Mouse (Mus musculus) embryonic facial prominence, embryonic 11.5 days (tissue): ENCODE results near the gene Nanos3. TPM values are rescaled to one million over a fixed set of nuclear protein-coding genes. Genes with fewer than 3 reads are reported as not detected.

Source experiments
- ATAC-seq: fragments of 200-750 bp; cut with Nextera tagmentation; replicated peaks from 2 replicates; pipeline ENCODE4 v1.8.0; 2017; ENCODE audit warnings: low read depth; ENCODE audit not compliant: insufficient number of reproducible peaks, low FRiP score, low TSS enrichment
- DNase-seq: peaks from one replicate; pipeline ENCODE4 v3.0.0-alpha.2; 2015; ENCODE audit warnings: low spot score
- H3K27ac ChIP-seq: fragments of 300-500 bp; sonication (generic); replicated peaks from 2 replicates; pipeline ENCODE4 v1.5.1; 2014; ENCODE audit warnings: mild to moderate bottlenecking, low read depth, low read length, control low read depth
- H3K27me3 ChIP-seq: fragments of 300-500 bp; sonication (generic); 2 replicates; pipeline ENCODE4 v1.6.1; 2014; ENCODE audit warnings: mild to moderate bottlenecking, low read length, moderate library complexity, mixed read lengths; ENCODE audit not compliant: control insufficient read depth, insufficient read depth
- H3K36me3 ChIP-seq: fragments of 300-500 bp; sonication (generic); replicated peaks from 2 replicates; pipeline ENCODE4 v1.6.1; 2014; ENCODE audit warnings: low read depth, mild to moderate bottlenecking, low read length, moderate library complexity, mixed read lengths; ENCODE audit not compliant: control insufficient read depth, insufficient read depth
- H3K4me1 ChIP-seq: fragments of 300-500 bp; sonication (generic); 2 replicates; pipeline ENCODE4 v1.6.1; 2014; ENCODE audit warnings: low read length, mixed read lengths; ENCODE audit not compliant: control insufficient read depth, insufficient read depth
- H3K4me2 ChIP-seq: fragments of 300-500 bp; sonication (generic); 2 replicates; pipeline ENCODE4 v1.6.1; 2014; ENCODE audit warnings: low read depth, mild to moderate bottlenecking, control low read depth, low read length, moderate library complexity
- H3K4me3 ChIP-seq: fragments of 300-500 bp; sonication (generic); 2 replicates; pipeline ENCODE4 v1.5.1; 2014; ENCODE audit warnings: low read depth, low read length, control low read depth
- H3K9ac ChIP-seq: fragments of 300-500 bp; sonication (generic); replicated peaks from 2 replicates; pipeline ENCODE4 v1.6.1; 2014; ENCODE audit warnings: mild to moderate bottlenecking, control low read depth, low read length
- H3K9me3 ChIP-seq: fragments of 300-500 bp; sonication (generic); replicated peaks from 2 replicates; pipeline ENCODE4 v1.6.1; 2016; ENCODE audit warnings: mild to moderate bottlenecking, low read length, inconsistent platforms, mixed read lengths; ENCODE audit not compliant: control insufficient read depth
- WGBS: fragments of 180-500 bp; shearing (Covaris S2); extraction: QIAGEN DNeasy Blood & Tissue Kit; methylation state at CpG from one replicate; pipeline ENCODE4 v1.1.7; 2014; 5-methylcytosine and 5-hydroxymethylcytosine counted together
- polyA plus RNA-seq: library from polyadenylated mRNA; unstranded; fragments of >200 nt; fragmentation: Nextera tagmentation; extraction: Ambion mirVana; gene quantifications from 2 replicates; pipeline ENCODE4 v1.2.1, GENCODE M21; 2014

The Nanos3 gene
- polyA plus RNA-seq, 1 experiment from 2014 or later: 3.9 TPM

DNA sequence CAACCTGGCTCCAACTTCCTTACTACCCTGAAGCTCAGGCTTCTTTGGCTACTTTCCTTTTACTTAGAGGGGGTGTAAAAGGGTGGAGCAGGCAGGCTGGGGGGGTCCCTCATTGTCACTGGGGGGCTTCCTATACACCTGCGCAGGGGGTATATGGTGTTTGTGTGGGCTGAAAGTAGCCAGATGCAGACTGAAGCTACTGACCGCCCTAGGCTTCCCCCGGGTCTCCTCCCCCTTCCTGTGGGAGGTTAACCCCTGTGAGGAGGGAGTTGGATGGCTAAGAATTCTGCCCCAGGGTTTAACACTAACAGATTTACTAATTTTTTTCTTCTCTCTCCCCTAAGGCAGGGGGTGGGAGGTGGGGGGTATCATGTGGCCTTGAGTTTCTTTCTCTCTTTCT, 8.5 kb downstream of the Nanos3 start:
- Histone ChIP-seq H3K9me3 (no peaks in the 10 kb centered on the region), H3K36me3 (peaks cover 22% of the 10 kb centered on the region), H3K4me3 (no peak overlapping the region), H3K4me2 (no peak overlapping the region), H3K27ac (no peak overlapping the region), H3K9ac (no peak overlapping the region), H3K4me1 (peaks cover 5% of the 10 kb centered on the region), H3K27me3 (no peaks in the 10 kb centered on the region)
- 22% methylated on average over 3 of the region's 3 CpGs for WGBS
- DNase-seq: peak; percentile 12
- no peak for ATAC-seq

DNA sequence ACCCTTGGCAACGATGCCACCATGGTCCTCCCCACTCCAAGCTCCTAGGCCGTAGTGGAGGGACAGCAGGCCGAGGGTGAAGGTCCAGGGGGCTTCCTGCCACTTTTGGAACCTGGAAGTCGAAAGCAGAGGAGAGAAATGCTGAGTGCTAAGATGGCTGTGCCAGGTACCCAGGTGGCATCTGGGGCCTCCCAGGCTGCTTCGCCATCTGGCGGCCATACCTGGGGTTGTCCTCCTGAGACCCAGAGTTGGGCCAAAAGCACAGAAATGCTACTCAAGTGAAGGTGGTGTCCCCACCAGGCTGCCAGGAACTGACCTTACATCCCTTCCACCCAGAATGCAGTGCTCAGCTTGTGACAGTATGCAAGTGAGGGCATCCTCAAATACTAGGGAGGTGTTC, 11.2 kb downstream of the Nanos3 start:
- Histone ChIP-seq H3K27ac (no peak overlapping the region), H3K4me3 (no peak overlapping the region), H3K27me3 (no peaks in the 10 kb centered on the region), H3K9me3 (no peaks in the 10 kb centered on the region), H3K9ac (no peak overlapping the region), H3K4me2 (no peak overlapping the region), H3K4me1 (no peaks in the 10 kb centered on the region; the same call in 1 of the 2 replicates), H3K36me3 (peaks cover 23% of the 10 kb centered on the region)
- no peak for ATAC-seq
- no peak for DNase-seq
- 80% methylated on average over 6 of the region's 6 CpGs for WGBS

DNA sequence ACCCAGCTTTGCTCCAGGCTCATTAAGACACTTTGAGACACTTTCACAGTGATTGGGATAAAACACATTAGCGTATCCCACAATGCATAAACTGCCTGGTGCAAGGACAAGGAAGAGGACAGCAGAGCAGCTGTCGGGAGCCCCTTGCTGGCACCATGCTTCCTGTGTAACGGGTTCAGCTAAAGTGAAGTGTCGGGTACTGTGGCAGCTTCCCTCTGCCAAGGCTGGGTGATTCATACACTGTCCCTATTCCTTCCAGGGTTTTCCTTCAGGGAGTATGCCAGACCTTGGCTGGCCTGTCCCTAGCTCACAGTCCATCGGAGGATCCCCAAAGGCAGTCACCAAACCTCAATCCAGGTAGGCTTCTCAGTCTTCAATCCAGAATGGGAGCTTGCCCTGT, 14.9 kb downstream of the Nanos3 start:
- Histone ChIP-seq H3K4me2 (no peak overlapping the region), H3K9ac (no peak overlapping the region), H3K9me3 (no peaks in the 10 kb centered on the region), H3K4me1 (no peaks in the 10 kb centered on the region), H3K4me3 (no peak overlapping the region), H3K27me3 (no peaks in the 10 kb centered on the region), H3K27ac (no peak overlapping the region), H3K36me3 (peaks cover 13% of the 10 kb centered on the region)
- ATAC-seq: no peak
- WGBS: 88% methylated on average over 5 of the region's 5 CpGs
- no peak for DNase-seq

DNA sequence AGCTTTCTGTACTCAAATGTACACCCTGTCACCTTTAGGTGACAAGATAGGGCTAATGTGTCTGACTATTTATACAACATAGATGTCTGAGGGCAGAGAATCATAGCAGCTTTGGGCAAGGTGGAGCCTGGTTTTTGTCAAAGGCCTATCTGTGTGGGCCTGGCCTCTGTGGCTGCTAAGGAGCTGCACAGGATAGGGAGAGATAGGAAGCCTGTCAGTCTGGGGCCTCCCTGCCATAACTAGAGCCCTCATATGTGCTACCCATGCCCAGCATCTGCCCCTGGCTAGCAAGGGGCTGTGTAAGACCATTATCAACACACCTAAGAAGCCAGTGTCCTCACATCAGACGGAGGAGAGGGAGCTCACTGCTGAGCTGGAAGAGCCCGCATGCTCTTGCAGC, 17.3 kb downstream of the Nanos3 start:
- DNase-seq (no peak), ATAC-seq (no peak)
- Histone ChIP-seq H3K4me3 (no peak overlapping the region), H3K27ac (no peak overlapping the region), H3K27me3 (no peaks in the 10 kb centered on the region), H3K4me2 (no peak overlapping the region), H3K4me1 (no peaks in the 10 kb centered on the region), H3K9ac (no peak overlapping the region), H3K36me3 (peaks cover 8% of the 10 kb centered on the region), H3K9me3 (no peaks in the 10 kb centered on the region)
- 89% methylated on average over 2 of the region's 2 CpGs for WGBS

DNA sequence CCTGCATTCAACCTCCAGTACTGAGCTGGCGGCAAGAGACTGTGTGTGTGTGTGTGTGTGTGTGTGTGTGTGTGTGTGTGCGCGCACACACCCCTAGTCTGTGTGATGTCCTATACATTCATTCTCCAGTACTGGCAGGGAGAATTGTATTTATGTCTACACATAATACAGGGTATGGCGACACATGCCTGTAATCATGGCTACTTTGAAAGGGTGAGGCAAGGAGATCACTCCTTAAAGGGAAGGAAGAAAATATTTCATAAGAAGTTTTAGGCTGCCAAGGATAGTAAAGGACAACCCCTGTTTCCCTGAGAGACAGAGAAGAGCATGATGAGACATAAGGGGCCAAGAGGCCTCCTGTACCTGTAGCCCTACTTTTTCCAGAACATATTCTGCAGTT, 27.4 kb downstream of the Nanos3 start:
- Histone ChIP-seq H3K4me2 (no peak overlapping the region), H3K36me3 (no peaks in the 10 kb centered on the region), H3K9ac (no peak overlapping the region), H3K4me3 (no peak overlapping the region), H3K27ac (no peak overlapping the region), H3K27me3 (no peaks in the 10 kb centered on the region), H3K4me1 (no peaks in the 10 kb centered on the region), H3K9me3 (no peaks in the 10 kb centered on the region)
- DNase-seq (no peak), ATAC-seq (no peak)
- WGBS: 96% methylated on average over 4 of the region's 4 CpGs

DNA sequence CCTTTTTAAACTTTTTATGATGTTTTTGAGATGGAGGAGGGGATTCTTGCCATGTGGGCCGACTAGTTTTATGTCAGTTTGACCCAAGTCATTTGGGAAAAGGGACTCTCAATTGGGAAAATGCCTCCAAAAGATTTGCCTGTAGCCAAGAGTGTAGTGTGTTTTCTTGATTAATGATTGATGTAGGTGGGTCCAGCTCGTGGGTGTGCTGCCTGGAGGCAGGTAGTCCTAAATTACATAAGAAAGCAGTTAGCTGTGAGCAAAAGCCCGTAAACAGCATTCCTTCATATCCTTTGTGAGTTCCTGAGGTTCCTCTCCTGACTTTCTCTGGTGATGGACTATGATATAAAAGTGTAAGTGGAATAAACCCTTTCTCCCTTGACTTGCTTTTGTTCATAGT, 35.8 kb downstream of the Nanos3 start:
- DNase-seq (no peak), ATAC-seq (no peak)
- WGBS: 70% methylated on average over 3 of the region's 3 CpGs
- Histone ChIP-seq H3K4me3 (no peak overlapping the region), H3K36me3 (no peaks in the 10 kb centered on the region), H3K9me3 (no peaks in the 10 kb centered on the region), H3K27ac (no peak overlapping the region), H3K4me2 (no peak overlapping the region), H3K4me1 (0 out of 2 replicates have a peak, but pooled peaks cover 3% of the 10 kb centered on the region), H3K27me3 (no peaks in the 10 kb centered on the region), H3K9ac (no peak overlapping the region)

DNA sequence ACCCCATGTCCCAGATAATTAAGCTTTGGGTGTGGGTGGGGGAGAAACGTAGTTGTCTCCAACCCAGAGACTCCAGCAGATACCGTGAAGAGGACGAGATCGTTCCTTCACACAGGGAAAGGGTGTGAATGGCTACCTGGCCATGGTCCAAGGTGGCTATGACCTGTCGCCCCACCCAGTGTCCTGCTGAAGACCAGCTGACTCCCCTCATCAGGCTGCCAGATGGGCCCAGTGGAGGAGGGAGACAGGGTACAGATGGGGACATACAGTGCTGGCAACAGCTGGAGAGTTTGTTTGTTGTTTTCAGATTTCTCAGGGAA, 36.5 kb downstream of the Nanos3 start:
- peak overlapping the region; percentile 4; the same call in 1 of the 2 replicates for H3K4me2 ChIP-seq

DNA sequence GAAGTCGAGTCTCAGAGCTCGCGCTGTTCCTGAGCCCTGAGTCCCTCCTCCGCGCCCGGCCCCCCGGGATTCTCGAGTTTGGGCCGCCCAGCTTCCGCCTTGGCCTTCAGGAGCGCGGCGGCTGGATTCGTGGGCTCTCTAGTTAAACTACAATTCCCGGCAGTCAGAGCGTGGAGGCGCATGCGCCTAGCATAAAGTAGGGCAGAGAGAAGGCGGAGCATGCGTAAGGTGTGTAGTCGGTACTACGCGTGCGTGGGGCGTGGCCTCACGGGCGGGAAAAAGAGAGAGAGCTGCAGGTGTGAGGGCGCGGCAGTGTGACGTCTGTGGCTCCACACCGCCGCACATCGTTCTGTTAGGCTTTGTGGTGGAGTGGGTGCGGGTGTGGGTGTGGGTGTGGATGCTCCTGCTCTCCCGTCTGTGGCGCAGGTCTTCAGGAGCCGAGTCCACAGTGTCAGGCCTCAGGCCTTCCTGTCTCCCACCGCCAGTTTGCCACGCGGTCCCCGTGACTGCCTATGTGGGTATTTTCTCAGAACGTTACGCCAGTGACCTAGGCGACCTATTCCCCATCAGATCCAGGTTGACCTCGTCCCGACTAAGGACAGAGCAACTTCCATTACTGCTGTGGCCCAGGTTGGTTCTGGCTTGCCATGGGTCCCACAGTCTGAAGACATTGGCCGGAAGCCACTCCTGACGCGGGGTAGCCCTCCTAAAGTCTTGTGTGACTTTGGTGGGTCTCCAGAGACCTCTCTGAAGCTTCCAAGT, 37.1 kb downstream of the Nanos3 start, which contains the start of the genes Cc2d1a and 4930432K21Rik:
Gene Cc2d1a (minus strand): TSS at position 168 of the 762 bp plus-strand sequence.
Gene 4930432K21Rik (plus strand): TSS at position 257 of the 762 bp plus-strand sequence.
- peak within 1 kb of the TSS; percentile 88 for H3K9ac ChIP-seq
- no peaks in the 10 kb centered on the region for H3K27me3 ChIP-seq
- peak within 1 kb of the TSS; percentile 72 for H3K4me3 ChIP-seq
- no peak within 1 kb of the TSS for H3K27ac ChIP-seq
- peaks cover 4% of the 10 kb centered on the region for H3K36me3 ChIP-seq
- peak within 1 kb of the TSS; percentile 85 for H3K4me2 ChIP-seq
- peak; percentile 89 for ATAC-seq
- peak; percentile 97 for DNase-seq
- 0 out of 2 replicates have a peak, but pooled peaks cover 3% of the 10 kb centered on the region for H3K4me1 ChIP-seq
- H3K9me3 ChIP-seq: no peaks in the 10 kb centered on the region
- 17% methylated on average over 48 of the region's 49 CpGs for WGBS

More for the DNA sequence above, 36.5 kb downstream of the Nanos3 start:
- H3K4me1 ChIP-seq: 0 out of 2 replicates have a peak, but pooled peaks cover 3% of the 10 kb centered on the region
- H3K27me3 ChIP-seq: no peaks in the 10 kb centered on the region
- no peaks in the 10 kb centered on the region; the same call in 1 of the 2 replicates for H3K36me3 ChIP-seq
- ATAC-seq: no peak
- 93% methylated on average over 5 of the region's 5 CpGs for WGBS
- no peak overlapping the region for H3K4me3 ChIP-seq
- no peak overlapping the region for H3K27ac ChIP-seq
- no peaks in the 10 kb centered on the region for H3K9me3 ChIP-seq
- H3K9ac ChIP-seq: no peak overlapping the region
- no peak for DNase-seq
